Mouse (Mus musculus): ENCODE measurements around the gene Lrmda.

GRCm38 (mm10) chr14:22497636-22498131 is 478.2 kb downstream of the Lrmda start:
- no peak for TF ChIP-seq CTCF (IDR thresholded peaks at IDR 0.05; ENCODE audit: low read depth)
- no peak for TF ChIP-seq EP300 (IDR thresholded peaks at IDR 0.05; ENCODE audit: low read depth)

Measured in heart, postnatal 0 days (tissue).